Mouse (Mus musculus): ENCODE measurements around the gene Zcrb1. TPM values are rescaled to one million over a fixed set of nuclear protein-coding genes. Genes with fewer than 3 reads are reported as not detected.
"Not testable (repeated sequence)": the region's sequence is repeated elsewhere in the genome, so short reads cannot be mapped to it uniquely, and the experiment has no call there.

Zcrb1 gene
- polyA plus RNA-seq, 1 experiment from 2014 or later, result 190 TPM

DNA sequence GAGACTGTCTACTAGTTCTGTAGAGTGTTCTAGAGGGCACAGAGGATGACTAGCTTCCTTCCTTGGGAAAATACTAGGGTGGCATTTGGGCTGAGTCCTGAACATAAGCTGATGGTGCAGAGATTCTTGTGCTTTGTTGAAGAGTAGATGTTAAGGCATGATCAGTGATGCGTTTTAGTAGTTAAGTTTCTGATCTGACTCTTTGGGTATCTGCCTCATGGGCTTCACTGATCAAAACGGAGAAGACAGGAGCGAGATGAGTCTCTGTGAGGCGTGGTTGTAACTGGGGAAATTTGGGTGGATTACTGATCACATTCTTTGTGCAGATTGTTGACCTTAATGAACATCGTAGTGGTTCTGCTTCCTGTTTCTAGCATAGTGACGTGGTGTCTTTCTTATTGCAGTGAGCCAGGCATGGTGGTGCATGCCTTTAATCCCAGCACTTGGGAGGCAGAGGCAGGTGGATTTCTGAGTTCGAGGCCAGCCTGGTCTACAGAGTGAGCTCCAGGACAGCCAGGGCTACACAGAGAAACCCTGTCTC, 7.4 kb upstream of the Zcrb1 start:
- no peak overlapping the region for H3K4me2 ChIP-seq
- 94% methylated on average over 7 of the region's 7 CpGs for WGBS
- no peak for ATAC-seq (ENCODE audit: low read depth)

DNA sequence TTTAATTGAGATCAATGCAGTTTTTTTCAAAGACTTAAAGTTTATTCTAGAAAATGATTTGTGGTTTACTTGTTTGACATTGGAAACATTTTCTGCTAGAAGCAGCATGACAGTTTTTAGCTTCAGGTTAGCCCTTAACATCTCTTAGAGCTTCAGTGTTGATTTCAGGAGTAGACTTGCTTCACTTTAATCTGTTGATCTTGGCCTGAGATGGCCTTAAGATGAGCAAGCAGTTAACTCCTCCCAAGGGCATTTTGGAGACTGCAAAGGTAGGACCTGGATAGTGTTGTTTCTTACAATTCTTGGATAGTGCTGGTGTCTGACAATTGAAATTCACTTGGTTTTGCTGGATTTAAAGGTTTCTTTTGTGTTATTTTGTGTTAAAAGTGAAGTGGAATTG, 6.7 kb upstream of the Zcrb1 start:
- Histone ChIP-seq H3K9me3 (no peaks in the 10 kb centered on the region), H3K4me2 (no peak overlapping the region), H3K4me1 (replicated peaks) (peaks cover 14% of the 10 kb centered on the region), H3K4me3 (no peak overlapping the region), H3K27ac (replicated peaks) (no peak overlapping the region), H3K27me3 (no peaks in the 10 kb centered on the region), H3K36me3 (peaks cover 3% of the 10 kb centered on the region; the same call in 1 of the 2 replicates), H3K9ac (no peak overlapping the region)
- no peak for ATAC-seq (ENCODE audit: low read depth)

More for the DNA sequence above, 7.4 kb upstream of the Zcrb1 start:
- Histone ChIP-seq H3K4me3 (no peak overlapping the region), H3K36me3 (peaks cover 4% of the 10 kb centered on the region; the same call in 1 of the 2 replicates), H3K9ac (no peak overlapping the region), H3K27me3 (no peaks in the 10 kb centered on the region), H3K9me3 (no peaks in the 10 kb centered on the region), H3K4me1 (replicated peaks) (peaks cover 11% of the 10 kb centered on the region), H3K27ac (replicated peaks) (no peak overlapping the region)

DNA sequence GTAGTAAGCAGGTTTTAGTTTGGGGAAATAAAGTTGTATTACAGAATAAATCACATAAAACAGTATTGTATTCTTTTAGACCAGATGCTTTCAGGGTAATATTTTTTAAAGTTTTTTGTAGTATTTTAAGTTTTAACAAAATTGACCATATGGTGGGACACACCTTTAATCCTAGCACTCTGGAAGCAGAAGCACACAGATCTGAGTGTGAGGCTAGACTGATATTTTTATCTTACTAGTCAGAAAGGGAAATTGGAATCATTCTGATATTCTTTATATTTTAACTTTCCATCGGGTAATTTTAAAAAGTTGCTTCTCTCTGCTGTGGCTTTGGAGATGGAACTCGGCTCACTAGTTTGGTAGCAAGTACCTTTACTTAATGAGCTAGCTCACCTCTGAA, 4.6 kb upstream of the Zcrb1 start:
- Histone ChIP-seq H3K4me1 (replicated peaks) (peaks cover 27% of the 10 kb centered on the region), H3K36me3 (no peaks in the 10 kb centered on the region; the same call in 1 of the 2 replicates), H3K4me2 (no peak overlapping the region), H3K27ac (replicated peaks) (no peak overlapping the region), H3K27me3 (no peaks in the 10 kb centered on the region), H3K4me3 (no peak overlapping the region), H3K9me3 (no peaks in the 10 kb centered on the region), H3K9ac (no peak overlapping the region)
- 97% methylated on average over 2 of the region's 2 CpGs for WGBS
- no peak for ATAC-seq (ENCODE audit: low read depth)

DNA sequence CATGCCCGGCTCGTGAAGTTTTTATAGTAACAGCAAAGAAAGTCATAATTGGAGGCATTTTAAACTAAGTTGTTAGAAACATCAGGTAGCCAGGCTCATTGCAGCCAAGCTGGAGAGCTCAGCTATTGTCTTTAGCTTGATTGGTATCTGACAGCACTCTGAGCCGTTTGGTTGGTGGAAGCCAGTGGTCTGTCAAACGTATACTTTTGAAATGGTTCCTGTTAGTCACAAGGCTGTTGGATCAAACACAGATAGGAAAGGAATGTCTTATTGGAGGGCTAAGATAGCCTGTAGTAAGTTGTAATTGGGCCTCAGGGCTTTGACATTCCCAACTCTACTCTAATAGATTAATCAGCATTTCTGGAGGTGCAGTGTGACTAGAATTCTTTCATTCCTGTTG, 3.3 kb upstream of the Zcrb1 start:
- H3K4me2 ChIP-seq, result no peak overlapping the region
- WGBS, result 86% methylated on average over 4 of the region's 4 CpGs
- no peaks in the 10 kb centered on the region for H3K9me3 ChIP-seq
- no peaks in the 10 kb centered on the region; the same call in 1 of the 2 replicates for H3K36me3 ChIP-seq
- ATAC-seq (ENCODE audit: low read depth), result no peak
- no peak overlapping the region for H3K27ac ChIP-seq (replicated peaks)
- H3K27me3 ChIP-seq, result no peaks in the 10 kb centered on the region
- peaks cover 37% of the 10 kb centered on the region for H3K4me1 ChIP-seq (replicated peaks)
- no peak overlapping the region for H3K9ac ChIP-seq
- no peak overlapping the region for H3K4me3 ChIP-seq

DNA sequence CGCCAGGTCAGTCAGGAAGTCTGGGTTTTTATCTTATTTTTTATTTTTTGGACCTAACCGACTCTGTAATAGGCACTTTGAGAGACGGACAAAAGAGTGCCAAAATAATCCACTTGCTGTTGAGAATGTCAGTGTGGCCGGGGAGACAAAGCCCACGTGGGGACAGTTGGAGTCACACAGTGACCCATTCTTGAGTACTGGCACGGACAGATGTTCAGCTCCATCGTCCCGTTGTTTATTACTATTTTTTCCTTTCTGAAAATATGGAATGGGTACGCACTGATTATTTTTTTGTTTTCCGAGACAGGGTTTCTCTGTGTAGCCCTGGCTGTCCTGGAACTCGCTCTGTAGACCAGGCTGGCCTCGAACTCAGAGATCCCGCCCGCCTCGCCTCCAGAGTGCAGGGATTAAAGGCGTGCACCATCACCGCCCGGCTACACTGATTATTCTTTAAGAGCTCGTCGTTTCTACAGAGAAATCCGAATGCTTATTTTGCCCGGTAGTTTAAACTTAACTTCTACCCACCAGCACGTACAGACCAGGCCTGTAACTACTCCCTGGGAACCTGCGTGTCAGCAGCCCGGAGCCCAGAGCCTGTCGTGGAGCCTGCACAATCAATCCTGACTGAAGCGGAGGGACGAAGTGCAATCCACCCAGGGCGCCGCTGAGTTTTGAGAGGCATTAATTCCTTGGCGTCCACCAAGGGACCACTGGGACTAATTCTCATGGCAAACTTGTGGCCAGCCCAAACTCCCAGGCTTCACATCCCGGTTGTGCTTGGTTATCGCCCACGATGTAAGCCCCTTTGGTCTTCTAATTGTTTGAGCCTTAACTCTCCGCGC, 786 bp upstream of the Zcrb1 start:
- peak overlapping the region; percentile 96 for H3K9ac ChIP-seq
- H3K27ac ChIP-seq (replicated peaks), result peak overlapping the region; percentile 94
- H3K36me3 ChIP-seq, result peaks cover 12% of the 10 kb centered on the region
- H3K9me3 ChIP-seq, result no peaks in the 10 kb centered on the region
- WGBS, result 1% methylated on average over 36 of the region's 36 CpGs
- H3K4me1 ChIP-seq (replicated peaks), result peaks cover 43% of the 10 kb centered on the region
- ATAC-seq (ENCODE audit: low read depth), result peak; percentile 45; the same call in 1 of the 2 replicates
- H3K27me3 ChIP-seq, result no peaks in the 10 kb centered on the region
- peak overlapping the region; percentile 72 for H3K4me2 ChIP-seq
- H3K4me3 ChIP-seq, result peak overlapping the region; percentile 92

DNA sequence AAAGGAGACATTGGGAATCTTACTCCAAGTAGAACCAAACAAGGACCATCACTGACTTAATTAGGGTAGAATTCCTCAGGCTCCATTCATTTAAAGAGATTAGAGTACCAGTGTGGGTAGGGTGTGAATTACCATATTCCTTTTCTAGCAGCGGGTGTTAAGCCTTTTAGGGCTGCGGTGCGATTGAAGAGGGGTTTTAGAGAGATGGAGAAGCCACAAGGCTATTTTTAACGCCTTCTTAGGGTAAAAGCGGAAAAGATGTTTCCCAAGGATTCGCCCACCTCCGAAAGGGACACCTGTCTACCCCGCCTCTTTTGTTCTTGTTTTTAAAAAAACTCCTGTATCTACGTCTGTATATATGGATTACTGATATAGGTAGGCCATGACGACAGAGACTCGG, 865 bp downstream of the Zcrb1 start:
- Histone ChIP-seq H3K9me3 (no peaks in the 10 kb centered on the region), H3K9ac (peak overlapping the region; percentile 96), H3K4me2 (peak overlapping the region; percentile 72), H3K27me3 (no peaks in the 10 kb centered on the region), H3K36me3 (peaks cover 27% of the 10 kb centered on the region), H3K4me1 (replicated peaks) (peaks cover 43% of the 10 kb centered on the region), H3K27ac (replicated peaks) (no peak overlapping the region), H3K4me3 (peak overlapping the region; percentile 92)
- peak; percentile 8; the same call in 1 of the 2 replicates for ATAC-seq (ENCODE audit: low read depth)
- under 1% methylated on average over 11 of the region's 11 CpGs for WGBS

DNA sequence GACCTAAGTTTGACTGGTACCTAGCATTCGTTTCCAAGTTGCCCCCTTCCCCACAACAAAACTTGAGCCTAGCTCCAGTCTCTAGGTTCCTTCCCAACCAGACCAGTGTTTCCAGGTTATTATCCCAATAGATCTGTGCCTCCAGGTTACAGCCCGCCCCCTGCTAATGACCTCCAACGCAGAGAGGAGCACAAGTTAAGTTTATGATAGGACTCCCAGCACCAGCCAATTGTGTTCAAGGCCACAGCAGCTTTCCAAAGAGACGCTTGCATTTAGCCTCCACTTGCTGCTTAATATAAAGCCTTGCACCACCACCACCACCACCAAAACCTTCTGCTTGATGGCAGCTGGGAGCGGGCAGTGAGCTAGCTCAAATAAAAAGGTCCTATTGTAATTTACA, 16.8 kb downstream of the Zcrb1 start:
- H3K4me3 ChIP-seq, result no peak overlapping the region
- ATAC-seq (ENCODE audit: low read depth), result no peak
- no peaks in the 10 kb centered on the region for H3K9me3 ChIP-seq
- H3K27ac ChIP-seq (replicated peaks), result no peak overlapping the region
- H3K4me1 ChIP-seq (replicated peaks), result no peaks in the 10 kb centered on the region
- peaks cover 21% of the 10 kb centered on the region for H3K36me3 ChIP-seq
- WGBS, result 55% methylated on average over 5 of the region's 5 CpGs
- H3K9ac ChIP-seq, result no peak overlapping the region
- no peak overlapping the region for H3K4me2 ChIP-seq
- H3K27me3 ChIP-seq, result no peaks in the 10 kb centered on the region

DNA sequence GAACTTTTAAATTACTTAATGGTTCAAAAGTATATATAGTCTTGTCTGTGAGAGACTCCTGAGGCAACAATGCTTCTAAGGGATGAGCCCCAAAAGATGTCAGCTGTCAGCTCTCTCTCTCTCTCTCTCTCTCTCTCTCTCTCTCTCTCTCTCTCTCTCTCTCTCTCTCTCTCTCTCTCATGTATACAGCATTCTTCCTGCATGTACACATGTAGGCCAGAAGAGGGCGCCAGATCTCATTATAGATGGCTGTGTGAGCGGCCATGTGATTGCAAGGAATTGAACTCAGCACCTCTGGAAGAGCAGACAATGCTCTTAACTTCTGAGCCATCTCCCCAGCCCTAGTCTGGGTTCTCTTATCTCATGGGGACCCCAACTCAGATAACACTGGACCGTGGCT, 19.0 kb downstream of the Zcrb1 start:
- Histone ChIP-seq H3K27me3 (no peaks in the 10 kb centered on the region), H3K9ac (no peak overlapping the region), H3K27ac (replicated peaks) (no peak overlapping the region), H3K4me2 (no peak overlapping the region), H3K36me3 (0 out of 2 replicates have a peak, but pooled peaks cover 6% of the 10 kb centered on the region), H3K9me3 (no peaks in the 10 kb centered on the region), H3K4me3 (no peak overlapping the region), H3K4me1 (replicated peaks) (no peaks in the 10 kb centered on the region)
- ATAC-seq (ENCODE audit: low read depth), result no peak
- WGBS, result 83% methylated on average over 3 of the region's 3 CpGs

DNA sequence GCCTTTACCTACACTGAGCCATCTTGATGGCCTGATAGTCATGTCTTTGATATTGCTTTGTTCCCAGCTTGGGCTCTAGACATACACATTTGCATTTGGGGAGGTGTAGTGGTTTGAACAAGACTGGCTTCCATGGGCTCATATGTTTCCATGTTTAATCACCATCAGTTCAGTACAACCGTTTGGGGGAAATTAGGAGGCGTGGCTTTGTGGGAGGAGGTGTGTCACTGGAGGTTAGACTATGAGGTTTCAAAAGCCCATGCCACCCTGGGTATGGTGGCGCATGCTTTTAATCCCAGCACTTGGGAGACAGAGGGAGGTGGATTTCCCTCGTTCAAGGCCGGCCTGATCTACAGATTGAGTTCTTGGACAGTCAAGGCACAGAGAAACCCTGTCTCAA, 22.4 kb downstream of the Zcrb1 start:
- Histone ChIP-seq H3K4me3 (no peak overlapping the region), H3K4me2 (no peak overlapping the region), H3K27ac (replicated peaks) (no peak overlapping the region), H3K36me3 (no peaks in the 10 kb centered on the region), H3K9me3 (no peaks in the 10 kb centered on the region), H3K4me1 (replicated peaks) (no peaks in the 10 kb centered on the region), H3K27me3 (no peaks in the 10 kb centered on the region), H3K9ac (no peak overlapping the region)
- ATAC-seq (ENCODE audit: low read depth), result no peak
- 91% methylated on average over 5 of the region's 5 CpGs for WGBS

DNA sequence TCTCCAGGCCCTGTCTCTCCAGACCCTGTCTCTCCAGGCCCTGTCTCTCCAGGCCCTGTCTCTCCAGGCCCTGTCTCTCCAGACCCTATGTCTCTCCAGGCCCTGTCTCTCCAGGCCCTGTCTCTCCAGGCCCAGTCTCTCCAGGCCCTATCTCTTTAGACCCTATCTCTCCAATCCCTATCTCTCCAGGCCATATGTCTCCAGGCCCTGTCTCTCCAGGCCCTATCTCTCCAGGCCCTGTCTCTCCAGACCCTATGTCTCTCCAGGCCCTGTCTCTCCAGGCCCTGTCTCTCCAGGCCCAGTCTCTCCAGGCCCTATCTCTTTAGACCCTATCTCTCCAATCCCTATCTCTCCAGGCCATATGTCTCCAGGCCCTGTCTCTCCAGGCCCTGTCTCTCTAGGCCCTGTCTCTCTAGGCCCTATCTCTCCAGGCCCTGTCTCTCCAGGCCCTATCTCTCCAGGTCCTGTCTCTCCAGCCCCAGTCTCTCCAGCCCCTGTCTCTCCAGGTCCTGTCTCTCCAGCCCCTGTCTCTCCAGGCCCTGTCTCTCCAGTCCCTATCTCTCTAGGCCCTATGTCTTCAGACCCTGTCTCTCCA, 25.5 kb downstream of the Zcrb1 start:
- not testable (repeated sequence) for H3K9ac ChIP-seq; H3K36me3 ChIP-seq; H3K4me1 ChIP-seq (replicated peaks); H3K4me3 ChIP-seq; H3K4me2 ChIP-seq; H3K9me3 ChIP-seq; H3K27me3 ChIP-seq; H3K27ac ChIP-seq (replicated peaks); ATAC-seq (ENCODE audit: low read depth)

DNA sequence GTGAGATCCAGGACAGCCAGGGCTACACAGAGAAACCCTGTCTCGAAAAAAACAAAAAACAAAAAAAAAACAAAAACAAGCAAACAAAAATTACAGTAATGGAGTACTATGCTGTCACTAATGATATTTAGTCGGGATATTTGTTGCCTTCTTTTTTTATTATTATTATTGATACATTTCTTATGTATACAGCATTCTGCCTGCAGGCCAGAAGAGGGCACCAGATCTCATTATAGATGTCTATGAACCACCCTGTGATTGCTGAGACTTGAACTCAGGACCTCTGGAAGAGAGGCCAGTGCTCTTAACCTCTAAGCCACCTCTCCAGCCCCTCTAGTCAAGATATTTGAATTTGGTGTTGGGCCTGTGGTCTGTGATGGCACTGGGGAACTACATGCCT, 26.3 kb downstream of the Zcrb1 start:
- H3K4me3 ChIP-seq, result no peak overlapping the region
- no peaks in the 10 kb centered on the region for H3K36me3 ChIP-seq
- H3K27ac ChIP-seq (replicated peaks), result no peak overlapping the region
- no peaks in the 10 kb centered on the region for H3K9me3 ChIP-seq
- no peak overlapping the region for H3K4me2 ChIP-seq
- ATAC-seq (ENCODE audit: low read depth), result no peak
- 86% methylated on average over 2 of the region's 2 CpGs for WGBS
- no peaks in the 10 kb centered on the region for H3K4me1 ChIP-seq (replicated peaks)
- H3K27me3 ChIP-seq, result no peaks in the 10 kb centered on the region
- no peak overlapping the region for H3K9ac ChIP-seq

DNA sequence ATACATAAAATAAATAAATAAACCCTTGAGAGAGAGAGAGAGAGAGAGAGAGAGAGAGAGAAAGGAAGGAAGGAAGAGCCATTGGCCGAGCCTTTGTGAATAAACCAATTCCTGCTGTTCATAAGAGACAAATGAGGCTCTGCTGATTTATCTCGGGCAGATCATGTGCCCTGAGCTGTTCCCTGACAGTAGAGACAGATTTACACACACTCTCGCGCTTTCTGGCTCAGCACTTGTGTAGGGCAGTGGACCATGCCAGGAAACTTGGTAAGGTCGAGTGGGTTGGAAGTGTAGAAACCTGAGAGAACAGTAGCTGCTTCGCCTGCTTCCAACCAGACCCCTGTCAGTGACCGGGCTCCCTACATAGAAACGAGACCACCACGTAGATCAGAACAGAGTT, 29.6 kb downstream of the Zcrb1 start:
- Histone ChIP-seq H3K36me3 (no peaks in the 10 kb centered on the region), H3K4me2 (no peak overlapping the region), H3K4me1 (replicated peaks) (no peaks in the 10 kb centered on the region), H3K9ac (no peak overlapping the region), H3K27ac (replicated peaks) (no peak overlapping the region), H3K4me3 (no peak overlapping the region), H3K27me3 (no peaks in the 10 kb centered on the region), H3K9me3 (no peaks in the 10 kb centered on the region)
- no peak for ATAC-seq (ENCODE audit: low read depth)
- 63% methylated on average over 9 of the region's 9 CpGs for WGBS

Data from neural tube, embryonic 13.5 days (tissue).